Mouse (Mus musculus) myocyte (in vitro differentiated cells): ENCODE results near the gene H2afy. TPM values are rescaled to one million over a fixed set of nuclear protein-coding genes. Genes with fewer than 3 reads are reported as not detected.

Experiments used
- H3K27me3 ChIP-seq: one replicate; pipeline ENCODE4 v1.6.1; 2011; ENCODE audit not compliant: control insufficient read depth, insufficient read depth, insufficient read length
- H3K36me3 ChIP-seq: one replicate; pipeline ENCODE4 v1.6.1; 2011; ENCODE audit not compliant: control insufficient read depth, insufficient read depth
- H3K4me2 ChIP-seq: one replicate; pipeline ENCODE4 v1.6.1; 2011; ENCODE audit warnings: low read depth, control low read depth
- H3K4me3 ChIP-seq: one replicate; pipeline ENCODE4 v1.5.1; 2011; ENCODE audit warnings: mild to moderate bottlenecking, control low read depth, moderate library complexity
- H3K79me2 ChIP-seq: one replicate; pipeline ENCODE4 v1.6.1; 2011; ENCODE audit not compliant: control insufficient read depth, insufficient read depth
- H3ac ChIP-seq: one replicate; pipeline ENCODE4 v1.6.1; 2011; ENCODE audit not compliant: control insufficient read depth, insufficient read length
- CEBPB ChIP-seq: IDR thresholded peaks from 2 replicates; pipeline ENCODE4 v1.6.1; 2011; ENCODE audit warnings: mild to moderate bottlenecking, moderate library complexity; ENCODE audit not compliant: poor library complexity, insufficient read depth, severe bottlenecking
- E2F4 ChIP-seq: IDR thresholded peaks from one replicate; pipeline ENCODE4 v1.6.1; 2011; ENCODE audit warnings: mild to moderate bottlenecking, control low read depth, moderate library complexity; ENCODE audit not compliant: insufficient read depth
- MAX ChIP-seq: IDR thresholded peaks from one replicate; pipeline ENCODE4 v1.6.1; 2011; ENCODE audit warnings: low read depth, mild to moderate bottlenecking, control low read depth
- MYOD1 ChIP-seq, 3 experiments: IDR thresholded peaks; one replicate each; pipeline ENCODE4 v1.6.1; 2011; ENCODE audit warnings: control low read depth in 2 of 3, low read depth in 2 of 3, mild to moderate bottlenecking in 2 of 3, moderate library complexity in 1 of 3; ENCODE audit not compliant: insufficient read length in 2 of 3, control insufficient read depth in 1 of 3
- MYOG ChIP-seq, 3 experiments: IDR thresholded peaks; one replicate each; pipeline ENCODE4 v1.6.1; 2011; ENCODE audit warnings: control low read depth in 2 of 3, low read depth in 2 of 3, mild to moderate bottlenecking in 2 of 3; ENCODE audit not compliant: insufficient read length in 2 of 3, control insufficient read depth in 1 of 3, insufficient read depth in 1 of 3
- POLR2A ChIP-seq: IDR thresholded peaks from one replicate; pipeline ENCODE4 v1.6.1; 2011; ENCODE audit warnings: low read depth, mild to moderate bottlenecking, control low read depth, moderate library complexity; ENCODE audit not compliant: insufficient read length
- POLR2AphosphoS2 ChIP-seq: IDR thresholded peaks from one replicate; pipeline ENCODE4 v1.6.1; 2011; ENCODE audit warnings: low read depth, control low read depth; ENCODE audit not compliant: insufficient read length
- REST ChIP-seq: IDR thresholded peaks from one replicate; pipeline ENCODE4 v1.6.1; 2011; ENCODE audit warnings: mild to moderate bottlenecking, control low read depth, moderate library complexity; ENCODE audit not compliant: insufficient read depth, insufficient read length
- SRF ChIP-seq: IDR thresholded peaks from one replicate; pipeline ENCODE4 v1.6.1; 2011; ENCODE audit warnings: low read depth; ENCODE audit not compliant: control insufficient read depth, insufficient read length
- TCF12 ChIP-seq: IDR thresholded peaks from one replicate; pipeline ENCODE4 v1.6.1; 2011; ENCODE audit warnings: mild to moderate bottlenecking, control low read depth; ENCODE audit not compliant: poor library complexity, insufficient read depth, severe bottlenecking
- TCF3 ChIP-seq: IDR thresholded peaks from one replicate; pipeline ENCODE4 v1.6.1; 2011; ENCODE audit warnings: low read depth, control low read depth; ENCODE audit not compliant: insufficient read length
- USF1 ChIP-seq: IDR thresholded peaks from one replicate; pipeline ENCODE4 v1.6.1; 2011; ENCODE audit warnings: low read depth, mild to moderate bottlenecking, control low read depth, moderate library complexity
- polyA plus RNA-seq: library from polyadenylated mRNA; unstranded; fragments of >200 nt; fragmentation: generic; extraction: Trizol; gene quantifications from one replicate; pipeline ENCODE4 v1.2.1, GENCODE M21; 2012; ENCODE audit warnings: missing spikeins

The H2afy gene
- polyA plus RNA-seq, 1 experiment, result 62.8 TPM

- H3K4me3 ChIP-seq, result no peak overlapping the region
- no peak for TF ChIP-seq POLR2A
- no peak overlapping the region for H3K4me2 ChIP-seq
- H3ac ChIP-seq, result no peak overlapping the region
- H3K36me3 ChIP-seq, result peaks cover 6% of the 10 kb centered on the region
- no peaks in the 10 kb centered on the region for H3K27me3 ChIP-seq
- peaks cover 72% of the 10 kb centered on the region for H3K79me2 ChIP-seq
These were observed 3.7 kb downstream of the H2afy start for GRCm38 (mm10) chr13:56132326-56132936.

DNA sequence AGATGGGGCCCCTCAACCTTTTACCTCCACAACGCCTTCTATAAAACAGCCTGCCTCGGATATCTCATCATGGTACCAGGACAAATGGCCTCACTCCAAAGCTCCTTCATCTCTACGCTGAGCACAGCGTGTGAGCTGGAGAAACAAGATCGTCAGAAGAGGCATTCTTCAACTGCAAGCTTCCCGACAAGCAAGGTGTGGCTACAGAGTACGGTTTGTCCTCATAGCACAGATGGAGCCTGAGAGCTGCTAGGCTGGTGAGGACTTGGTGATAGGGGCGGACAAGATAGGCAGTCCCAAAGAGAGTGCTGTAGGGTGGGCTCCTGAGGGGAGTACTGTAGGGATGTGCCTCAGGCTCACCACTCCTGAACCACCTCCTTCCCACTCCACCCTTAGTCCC, 5.6 kb downstream of the H2afy start:
- H3K27me3 ChIP-seq, result no peaks in the 10 kb centered on the region
- no peak overlapping the region for H3ac ChIP-seq
- H3K4me2 ChIP-seq, result no peak overlapping the region
- TF ChIP-seq SRF, result no peak
- no peak for TF ChIP-seq MAX
- no peak for TF ChIP-seq TCF12
- TF ChIP-seq MYOG (IDR thresholded peaks at IDR 0.05; ENCODE audit: control insufficient read depth in 1 of 3, insufficient read depth in 1 of 3, insufficient read length in 2 of 3, low read depth in 2 of 3), result no peak
- TF ChIP-seq REST, result no peak
- H3K79me2 ChIP-seq, result peaks cover 66% of the 10 kb centered on the region
- no peak overlapping the region for H3K4me3 ChIP-seq
- peaks cover 16% of the 10 kb centered on the region for H3K36me3 ChIP-seq

DNA sequence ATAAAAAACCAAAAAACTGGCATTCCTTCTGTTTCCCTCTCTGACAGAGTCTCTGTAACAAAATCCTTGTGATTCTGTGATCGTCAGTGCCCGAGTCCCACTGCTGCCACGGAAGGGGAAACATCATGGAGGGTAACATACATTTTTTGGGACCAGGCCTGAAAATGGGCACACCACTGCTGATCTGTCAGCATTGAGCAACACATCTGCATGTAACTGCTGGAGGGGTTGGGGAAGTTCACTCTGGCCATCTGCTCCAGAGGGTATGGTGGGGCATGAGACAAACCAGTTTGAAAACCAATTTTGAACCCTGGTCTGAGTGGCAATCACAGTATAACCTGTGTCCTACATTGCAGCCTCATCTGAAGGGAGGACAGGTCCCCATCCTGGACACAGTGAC, 6.6 kb downstream of the H2afy start:
- no peak overlapping the region for H3ac ChIP-seq

GRCm38 (mm10) chr13:56129014-56129413, 7.1 kb downstream of the H2afy start:
- Histone ChIP-seq H3ac (no peak overlapping the region), H3K36me3 (peaks cover 19% of the 10 kb centered on the region), H3K4me3 (no peak overlapping the region), H3K79me2 (peaks cover 55% of the 10 kb centered on the region), H3K4me2 (no peak overlapping the region), H3K27me3 (no peaks in the 10 kb centered on the region)
- TF ChIP-seq MAX (no peak), MYOG (IDR thresholded peaks at IDR 0.05; ENCODE audit: control insufficient read depth in 1 of 3, insufficient read depth in 1 of 3, insufficient read length in 2 of 3, low read depth in 2 of 3) (peak in 2 of 3 experiments; percentile 80 to 96), POLR2AphosphoS2 (no peak), MYOD1 (IDR thresholded peaks at IDR 0.05; ENCODE audit: control insufficient read depth in 1 of 3, insufficient read length in 2 of 3, low read depth in 2 of 3) (peak in 2 of 3 experiments; percentile 78 to 97), REST (no peak), TCF3 (peak; percentile 76), CEBPB (no peak)

More for the DNA sequence above, 6.6 kb downstream of the H2afy start:
- TF ChIP-seq SRF (no peak), E2F4 (no peak), TCF3 (no peak), REST (no peak), POLR2A (no peak), TCF12 (no peak)
- Histone ChIP-seq H3K27me3 (no peaks in the 10 kb centered on the region), H3K79me2 (peaks cover 60% of the 10 kb centered on the region), H3K4me3 (no peak overlapping the region), H3K4me2 (no peak overlapping the region), H3K36me3 (peaks cover 19% of the 10 kb centered on the region)

GRCm38 (mm10) chr13:56125632-56126031, 10.5 kb downstream of the H2afy start:
- Histone ChIP-seq H3K4me3 (no peak overlapping the region), H3K27me3 (no peaks in the 10 kb centered on the region), H3K79me2 (peaks cover 21% of the 10 kb centered on the region), H3ac (no peak overlapping the region), H3K4me2 (no peak overlapping the region), H3K36me3 (peaks cover 16% of the 10 kb centered on the region)
- TF ChIP-seq REST, result no peak
- no peak for TF ChIP-seq MYOD1 (IDR thresholded peaks at IDR 0.05; ENCODE audit: control insufficient read depth in 1 of 3, insufficient read length in 2 of 3, low read depth in 2 of 3)
- no peak for TF ChIP-seq MAX
- TF ChIP-seq SRF, result no peak
- no peak for TF ChIP-seq TCF12
- TF ChIP-seq MYOG (IDR thresholded peaks at IDR 0.05; ENCODE audit: control insufficient read depth in 1 of 3, insufficient read depth in 1 of 3, insufficient read length in 2 of 3, low read depth in 2 of 3), result no peak
- no peak for TF ChIP-seq TCF3
- TF ChIP-seq POLR2A, result no peak
- TF ChIP-seq CEBPB, result no peak
- TF ChIP-seq USF1, result no peak
